Mouse (Mus musculus): Measurements from ENCODE around the gene Pard3b.

DNA sequence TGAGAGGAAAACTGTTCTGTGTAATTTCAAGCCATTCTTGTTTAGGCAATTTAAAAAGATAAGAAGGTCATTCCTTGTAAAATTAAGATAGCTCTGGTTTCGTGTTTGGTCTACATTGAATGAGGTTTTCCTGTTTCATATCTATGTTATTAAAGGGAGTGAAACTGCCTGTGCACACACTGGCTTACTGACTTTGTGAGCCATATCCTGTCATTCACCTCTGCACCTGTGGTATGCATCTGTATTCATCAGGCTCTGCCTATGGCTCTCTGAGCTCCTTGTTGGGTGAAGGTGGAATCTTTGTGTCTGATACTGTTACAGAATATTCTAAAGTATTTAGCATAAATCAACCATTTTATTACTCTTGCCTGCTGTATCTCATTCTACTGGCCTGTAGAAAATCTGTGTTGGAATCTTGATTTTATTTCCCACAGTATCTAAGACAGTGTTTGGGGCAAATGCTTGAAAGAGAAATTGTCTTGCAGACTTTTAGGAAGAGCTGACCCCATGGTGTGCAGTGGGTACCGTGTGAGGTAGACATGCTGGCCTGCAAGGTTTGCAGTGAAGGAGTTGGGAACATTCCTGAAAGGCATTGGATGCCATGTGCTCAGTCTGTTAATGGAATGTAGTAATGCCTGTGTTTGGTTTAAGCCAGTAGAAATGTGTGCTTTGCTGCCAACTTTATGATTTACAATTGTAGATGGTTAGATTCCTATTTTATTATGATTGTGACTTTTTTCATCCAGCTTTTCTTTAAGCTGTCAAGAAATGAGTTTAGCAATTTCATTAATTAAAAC is 228.9 kb downstream of the Pard3b start:
- TF ChIP-seq CTCF (IDR thresholded peaks at IDR 0.05; ENCODE audit: insufficient read depth, low read length): no peak
- TF ChIP-seq POLR2A (IDR thresholded peaks at IDR 0.05; ENCODE audit: borderline replicate concordance, extremely low read depth, low read depth, low read length): no peak
